Comparison of ENCODE assay signal across 8 mouse cellular contexts in genomic region chr13:94306277-94306967, GRCm38 (mm10). TPM values are rescaled to one million over a fixed set of nuclear protein-coding genes. Genes with fewer than 3 reads are reported as not detected.
DNase-seq lines count a peak whose midpoint lies in the region; ATAC-seq and TF ChIP-seq lines count a peak whose summit lies in the region.

No protein-coding gene starts in this region.

- no peaks in the 10 kb centered on the region for H3K4me1 ChIP-seq in kidney, postnatal 0 days (replicated peaks; ENCODE audit: insufficient read depth, low read length)
- H3K4me1 ChIP-seq in liver, embryonic 16.5 days (ENCODE audit: control insufficient read depth, low read depth, low read length), result peaks cover 13% of the 10 kb centered on the region
- H3K4me1 ChIP-seq in olfactory bulb, adult 2 months (ENCODE audit: control insufficient read depth, insufficient read depth, low read length), result peaks cover 16% of the 10 kb centered on the region

- H3K9me3 ChIP-seq in kidney, postnatal 0 days (replicated peaks; ENCODE audit: low read length), result no peaks in the 10 kb centered on the region
- no peaks in the 10 kb centered on the region for H3K9me3 ChIP-seq in liver, embryonic 16.5 days (replicated peaks; ENCODE audit: control insufficient read depth, low read length)

- H3K4me2 ChIP-seq in kidney, postnatal 0 days (ENCODE audit: low read length), result peak overlapping the region; percentile 48
- H3K4me2 ChIP-seq in liver, embryonic 16.5 days (ENCODE audit: low read depth, low read length), result peak overlapping the region; percentile 53

- H3K9ac ChIP-seq in kidney, postnatal 0 days (ENCODE audit: low read depth, low read length), result peak overlapping the region; percentile 40; the same call in 1 of the 2 replicates
- H3K9ac ChIP-seq in liver, embryonic 16.5 days (ENCODE audit: low read depth, low read length), result no peak overlapping the region; the same call in 1 of the 2 replicates

- 38% methylated on average over 18 of the region's 18 CpGs for WGBS in kidney, postnatal 0 days
- 42% methylated on average over 18 of the region's 18 CpGs for whole genome bisulfite sequencing in liver, embryonic 16.5 days (ENCODE audit: insufficient replicate concordance)
- WGBS in olfactory bulb, adult 2 months, result 14% methylated on average over 18 of the region's 18 CpGs

- no peak overlapping the region for H3K27ac ChIP-seq in kidney, postnatal 0 days
- no peak overlapping the region for H3K27ac ChIP-seq in liver, embryonic 16.5 days (ENCODE audit: low read length)
- peak overlapping the region; percentile 98 for H3K27ac ChIP-seq in olfactory bulb, adult 2 months (ENCODE audit: insufficient read depth, low read depth, low read length)

- no peaks in the 10 kb centered on the region for H3K27me3 ChIP-seq in kidney, postnatal 0 days (ENCODE audit: insufficient read depth, low read length)
- H3K27me3 ChIP-seq in liver, embryonic 16.5 days (ENCODE audit: control insufficient read depth, insufficient read depth, low read depth, low read length), result no peaks in the 10 kb centered on the region

- no peak for TF ChIP-seq CTCF in kidney, postnatal 0 days (IDR thresholded peaks at IDR 0.05; ENCODE audit: low read depth)
- TF ChIP-seq CTCF in olfactory bulb, adult 2 months (IDR thresholded peaks at IDR 0.05; ENCODE audit: insufficient read depth, low read depth, low read length), result no peak

- peak; percentile 72 for ATAC-seq in kidney, postnatal 0 days (replicated peaks; ENCODE audit: low FRiP score, low read depth)
- peak; percentile 92 for ATAC-seq in liver, embryonic 16.5 days (ENCODE audit: low read depth)

- peak overlapping the region; percentile 14; the same call in 1 of the 2 replicates for H3K4me3 ChIP-seq in kidney, postnatal 0 days (replicated peaks; ENCODE audit: low read depth, low read length)
- H3K4me3 ChIP-seq in liver, embryonic 16.5 days (ENCODE audit: low read depth, low read length), result peak overlapping the region; percentile 29; the same call in 1 of the 2 replicates
- H3K4me3 ChIP-seq in olfactory bulb, adult 2 months (ENCODE audit: insufficient read depth, low read depth, low read length), result no peak overlapping the region

- peak; percentile 18 to 23 for DNase-seq in heart, adult 18-20 months
- no peak for DNase-seq in heart, adult 8-10 months (ENCODE audit: low spot score)
- peak; percentile 77 for DNase-seq in embryo, embryonic 10.5 days (ENCODE audit: low spot score)
- peak; percentile 26 for DNase-seq in gastrocnemius, postnatal 25 days
- peak; percentile 83 for DNase-seq in kidney, postnatal 0 days (ENCODE audit: low spot score)
- no peak for DNase-seq in spleen, postnatal 36 days (ENCODE audit: low spot score in 2 of 2)

- H3K36me3 ChIP-seq in kidney, postnatal 0 days (ENCODE audit: insufficient read depth, low read length), result no peaks in the 10 kb centered on the region
- no peaks in the 10 kb centered on the region for H3K36me3 ChIP-seq in liver, embryonic 16.5 days (ENCODE audit: control insufficient read depth, insufficient read depth)

- TF ChIP-seq POLR2A in olfactory bulb, adult 2 months (IDR thresholded peaks at IDR 0.05; ENCODE audit: insufficient read depth, low read depth, low read length), result no peak

RNA-seq across cellular contexts. Expression of gene Scamp1, which starts 20.8 kb away (rescaled TPM):
- total RNA-seq in heart, adult 18-20 months (2021), result 10 to 100 TPM; 31.8 to 32.2 TPM
- 10 to 100 TPM; 31.4 to 43.0 (median 34.5) TPM for total RNA-seq in heart, adult 8-10 months (2022)
- 10 to 100 TPM; 15.9 to 17.7 TPM for total RNA-seq in gastrocnemius, postnatal 25 days (2021)
- polyA plus RNA-seq in kidney, postnatal 0 days (2015; fragmentation: Nextera tagmentation; extraction: Ambion mirVana), result 27.2 and 29.4 TPM in 2 replicates
- polyA plus RNA-seq in liver, embryonic 16.5 days (2015; fragmentation: Nextera tagmentation; extraction: Ambion mirVana), result 9.3 and 9.5 TPM in 2 replicates
- polyA plus RNA-seq in olfactory bulb, adult 2 months (2012; ENCODE audit: insufficient read depth, insufficient read length, low replicate concordance, missing spikeins), result 338 TPM in 1 of 2 replicates, not detected in the other

RNA-seq across cellular contexts. Expression of gene Ap3b1, which starts 52.3 kb away (rescaled TPM):
- 10 to 100 TPM; 21.1 to 31.0 TPM for total RNA-seq in heart, adult 18-20 months (2021)
- total RNA-seq in heart, adult 8-10 months (2022), result 10 to 100 TPM; 24.8 to 30.2 (median 27.5) TPM
- total RNA-seq in gastrocnemius, postnatal 25 days (2021), result 10 to 100 TPM; 18.4 to 19.3 TPM
- polyA plus RNA-seq in kidney, postnatal 0 days (2015; fragmentation: Nextera tagmentation; extraction: Ambion mirVana), result 32.9 and 38.8 TPM in 2 replicates
- 15.6 and 15.7 TPM in 2 replicates for polyA plus RNA-seq in liver, embryonic 16.5 days (2015; fragmentation: Nextera tagmentation; extraction: Ambion mirVana)
- not detected in 2 replicates for polyA plus RNA-seq in olfactory bulb, adult 2 months (2012; ENCODE audit: insufficient read depth, insufficient read length, low replicate concordance, missing spikeins)

Comparison
In these comparisons a context has a peak if more than half of its experiments do, and no peak if none do; other contexts are left out.
1. DNase-seq: peak in heart, adult 18-20 months (2 of 2), embryo, embryonic 10.5 days (single experiment), gastrocnemius, postnatal 25 days (single experiment) and kidney, postnatal 0 days (single experiment); none in heart, adult 8-10 months (single experiment) and spleen, postnatal 36 days (0 of 2).